Mouse (Mus musculus): ENCODE data around the gene Slc38a11.

Slc38a11 gene

GRCm38 (mm10) chr2:65321998-65322754 lies 41.7 kb downstream of the Slc38a11 start:
- no peak for DNase-seq

- no peak for DNase-seq
Measured at GRCm38 (mm10) chr2:65320975-65321374, 42.9 kb downstream of the Slc38a11 start.

GRCm38 (mm10) chr2:65316721-65317120 lies 47.1 kb downstream of the Slc38a11 start:
- DNase-seq, result no peak

GRCm38 (mm10) chr2:65311250-65311649 lies 52.6 kb downstream of the Slc38a11 start:
- DNase-seq, result no peak

- DNase-seq, result no peak
Measured at GRCm38 (mm10) chr2:65296541-65296940, 67.3 kb downstream of the Slc38a11 start.

- no peak for DNase-seq
Measured at GRCm38 (mm10) chr2:65294092-65294491, 69.7 kb downstream of the Slc38a11 start.

- no peak for DNase-seq
Measured at GRCm38 (mm10) chr2:65293411-65293810, 70.4 kb downstream of the Slc38a11 start.

GRCm38 (mm10) chr2:65289721-65290120 lies 74.1 kb downstream of the Slc38a11 start:
- DNase-seq, result no peak

GRCm38 (mm10) chr2:65288696-65289095 lies 75.1 kb downstream of the Slc38a11 start:
- no peak for DNase-seq

- peak; percentile 4 for DNase-seq
Measured at GRCm38 (mm10) chr2:65285380-65285779, 78.5 kb downstream of the Slc38a11 start.

GRCm38 (mm10) chr2:65282979-65283378 lies 80.9 kb downstream of the Slc38a11 start:
- DNase-seq, result no peak

- DNase-seq, result no peak
Measured at GRCm38 (mm10) chr2:65279029-65279690, 84.7 kb downstream of the Slc38a11 start.

- DNase-seq, result no peak
Measured at GRCm38 (mm10) chr2:65275443-65276061, 88.3 kb downstream of the Slc38a11 start.

- no peak for DNase-seq
Measured at GRCm38 (mm10) chr2:65273910-65274309, 89.9 kb downstream of the Slc38a11 start.

- DNase-seq, result no peak
Measured at GRCm38 (mm10) chr2:65268731-65269130, 95.1 kb downstream of the Slc38a11 start.

- DNase-seq, result no peak
Measured at GRCm38 (mm10) chr2:65267834-65268233, 96.0 kb downstream of the Slc38a11 start.

- DNase-seq, result no peak
Measured at GRCm38 (mm10) chr2:65266576-65267299, 97.1 kb downstream of the Slc38a11 start.
